Mouse (Mus musculus): ENCODE data around the gene Slc27a1.
"Not testable (repeated sequence)": the region's sequence is repeated elsewhere in the genome, so short reads cannot be mapped to it uniquely, and the experiment has no call there.

- not testable (repeated sequence) for TF ChIP-seq CTCF (IDR thresholded peaks at IDR 0.05; ENCODE audit: low read depth, low read length); GATA1 (IDR thresholded peaks at IDR 0.05; ENCODE audit: borderline replicate concordance, low read length)
Measured at GRCm38 (mm10) chr8:71530735-71531467, 37.8 kb upstream of the Slc27a1 start.

All from G1E (cell line).